Mouse (Mus musculus): ENCODE data around the gene Dyrk4.

Dyrk4 gene

GRCm38 (mm10) chr6:126921111-126921881 lies at the start of gene Dyrk4:
Gene Dyrk4 (minus strand): TSS chr6:126921839.
- no peak for DNase-seq (ENCODE audit: low read depth, low spot score)

GRCm38 (mm10) chr6:126966241-126967026 lies 44.8 kb upstream of the Dyrk4 start:
- DNase-seq (ENCODE audit: low read depth, low spot score) = peak; percentile 43

GRCm38 (mm10) chr6:126963426-126963825 lies 41.8 kb upstream of the Dyrk4 start:
- DNase-seq (ENCODE audit: low read depth, low spot score) = peak; percentile 25

DNA sequence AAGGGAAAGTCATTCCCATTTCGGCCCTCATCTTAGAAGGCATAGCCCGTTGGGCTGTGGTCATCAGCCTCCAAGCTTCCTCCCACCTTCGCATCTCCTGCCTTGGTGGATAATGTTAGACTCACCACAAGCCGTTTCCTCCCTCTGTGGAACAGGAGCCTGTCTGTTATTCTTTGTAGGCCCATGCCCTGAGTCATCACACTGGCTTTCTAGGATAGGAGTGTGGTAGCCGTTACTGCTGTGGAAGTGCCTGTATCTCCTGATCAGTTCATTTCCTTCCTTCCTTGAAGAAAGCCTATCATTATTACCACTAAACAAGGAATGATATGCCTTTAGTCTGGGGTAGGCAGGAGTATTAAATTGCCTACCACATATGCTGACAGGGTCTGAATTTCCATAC lies 41.1 kb upstream of the Dyrk4 start:
- DNase-seq (ENCODE audit: low read depth, low spot score) = no peak

GRCm38 (mm10) chr6:126961371-126962018 lies 39.9 kb upstream of the Dyrk4 start:
- peak; percentile 39 for DNase-seq (ENCODE audit: low read depth, low spot score)

DNA sequence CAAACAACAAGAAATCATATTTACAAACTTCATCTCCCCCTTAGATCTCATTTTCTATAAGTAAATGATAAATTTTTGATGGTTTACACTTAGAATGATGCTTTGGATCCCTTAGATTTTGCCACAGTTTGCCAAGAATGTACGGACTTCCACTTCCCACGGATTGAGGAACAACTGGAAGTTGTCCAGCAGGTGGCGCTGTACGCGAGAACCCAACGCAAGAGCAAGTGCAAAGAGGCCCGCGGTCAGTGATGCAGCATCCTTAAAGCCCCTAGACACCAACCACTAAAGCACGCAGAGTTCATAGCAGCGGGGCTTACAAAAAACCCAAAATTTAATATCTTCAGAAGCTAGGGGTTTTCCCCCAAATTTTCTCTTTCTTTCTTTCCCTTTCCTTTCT lies 34.1 kb upstream of the Dyrk4 start:
- peak; percentile 65 for DNase-seq (ENCODE audit: low read depth, low spot score)

- DNase-seq (ENCODE audit: low read depth, low spot score) = no peak
These were observed 26.7 kb upstream of the Dyrk4 start for GRCm38 (mm10) chr6:126948336-126948735.

- DNase-seq (ENCODE audit: low read depth, low spot score) = no peak
These were observed 18.8 kb upstream of the Dyrk4 start for GRCm38 (mm10) chr6:126940451-126940850.

DNA sequence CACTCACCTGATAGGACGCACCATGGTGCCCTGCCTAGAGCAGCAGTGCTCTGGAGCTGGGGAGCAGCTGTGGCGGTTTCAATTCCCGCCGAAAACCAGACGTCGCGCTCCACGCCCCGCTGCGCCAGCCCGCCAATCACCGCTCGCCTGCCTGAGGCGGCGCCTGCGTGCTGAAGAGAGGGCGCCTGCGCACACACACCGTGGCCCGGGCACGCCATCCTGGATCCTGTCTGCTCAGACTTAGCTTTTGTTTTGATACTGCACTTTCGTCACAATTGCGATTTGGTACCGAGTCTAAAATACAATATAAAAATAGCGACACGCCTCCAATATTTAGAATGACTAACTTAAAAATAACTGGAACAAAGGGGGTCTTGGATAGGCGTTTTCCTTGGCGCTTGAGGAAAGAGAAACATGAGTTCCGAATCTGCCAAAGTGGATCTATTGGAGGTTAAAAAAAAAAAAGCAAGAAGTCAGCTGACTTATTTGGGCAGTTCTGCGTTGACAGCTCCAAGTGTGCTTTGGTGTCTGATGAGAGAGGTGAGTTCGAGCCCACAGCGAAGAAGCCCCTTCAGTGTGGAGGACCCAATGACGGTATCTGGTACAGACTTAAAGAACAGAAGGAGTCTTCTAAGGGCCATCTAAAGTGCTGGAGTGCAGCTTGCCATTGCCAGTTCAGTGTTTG lies 18.0 kb upstream of the Dyrk4 start, which contains the start of the genes Rad51ap1 and D6Wsu163e:
TSS of gene Rad51ap1 (minus strand) at position 101 of the 685 bp plus-strand sequence.
TSS of gene D6Wsu163e (plus strand) at position 476 of the 685 bp plus-strand sequence.
- peak; percentile 96 for DNase-seq (ENCODE audit: low read depth, low spot score)

GRCm38 (mm10) chr6:126938853-126939486 lies 17.3 kb upstream of the Dyrk4 start:
- no peak for DNase-seq (ENCODE audit: low read depth, low spot score)

DNA sequence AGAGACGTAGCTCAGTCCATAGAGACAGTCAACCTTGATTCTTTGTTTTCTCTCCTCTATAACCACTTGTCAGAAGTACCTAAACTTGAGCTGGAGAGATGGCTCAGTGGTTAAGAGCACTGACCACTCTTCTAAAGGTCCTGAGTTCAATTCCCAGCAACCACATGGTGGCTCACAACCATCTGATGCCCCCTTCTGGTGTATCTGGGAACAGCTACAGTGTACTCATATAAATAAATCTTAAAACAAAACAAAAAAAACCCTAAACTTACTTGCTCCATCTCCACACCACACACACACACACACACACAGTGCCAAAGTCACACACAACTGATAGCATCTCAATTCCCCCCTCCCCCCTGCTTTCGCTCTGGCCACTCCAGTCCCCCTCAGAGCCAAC lies 16.4 kb upstream of the Dyrk4 start:
- DNase-seq (ENCODE audit: low read depth, low spot score) = no peak

DNA sequence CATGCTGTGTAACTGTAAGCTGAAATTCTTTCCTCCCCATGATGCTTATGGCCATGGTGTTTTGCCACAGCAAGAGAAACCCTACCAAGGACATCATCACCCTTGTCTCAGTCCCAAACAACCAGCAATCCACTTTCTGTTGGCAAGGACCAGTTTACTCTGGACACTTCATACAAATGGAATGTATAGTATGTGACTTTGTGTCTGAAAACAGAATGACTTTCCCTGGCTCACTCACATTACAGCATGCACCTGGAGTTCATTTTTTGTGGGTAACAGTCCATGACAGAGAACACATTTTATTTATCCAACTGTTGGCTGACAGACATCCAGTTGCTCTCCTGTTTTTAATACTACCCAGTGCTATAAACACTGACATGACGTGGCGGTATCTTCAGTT lies 11.3 kb upstream of the Dyrk4 start:
- DNase-seq (ENCODE audit: low read depth, low spot score) = no peak

DNA sequence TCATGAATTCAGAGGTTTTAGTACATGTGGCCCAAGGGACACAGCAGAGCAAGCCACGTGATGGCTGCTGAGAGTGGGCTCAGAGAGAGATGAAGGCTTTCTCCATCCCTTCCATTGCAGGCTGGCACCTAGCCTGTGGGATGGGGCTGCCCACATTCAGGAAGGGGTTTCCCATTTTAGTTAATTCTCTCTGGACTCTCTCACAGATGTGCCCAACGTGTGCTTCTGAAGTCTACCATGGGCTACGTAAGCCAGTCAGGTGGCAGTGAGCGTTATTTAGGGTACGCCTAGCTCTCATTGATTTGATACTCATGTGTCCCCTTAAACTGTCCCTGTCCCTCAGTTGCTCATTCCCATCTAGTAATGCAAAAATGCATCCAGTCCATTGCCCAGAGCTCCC lies 6.7 kb downstream of the Dyrk4 start:
- DNase-seq (ENCODE audit: low read depth, low spot score) = no peak

DNA sequence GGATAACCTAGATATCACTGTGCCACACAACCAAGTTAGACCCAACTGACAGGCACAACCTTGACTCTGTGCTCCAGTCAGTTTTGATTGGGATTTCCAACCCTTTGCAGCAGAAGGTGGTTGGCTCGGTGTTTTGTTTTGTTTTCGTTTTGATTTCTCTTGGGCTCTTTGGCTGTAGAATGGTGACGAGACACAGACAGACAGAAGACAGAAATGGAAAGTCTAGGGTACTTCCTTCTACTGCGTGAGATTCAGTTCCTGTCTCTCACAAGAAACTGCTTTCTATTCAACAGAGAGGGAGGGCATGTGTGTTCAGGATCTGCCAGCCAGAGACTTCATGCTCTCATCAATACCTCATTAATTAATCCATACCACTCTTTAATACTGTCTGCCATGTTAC lies 10.9 kb downstream of the Dyrk4 start:
- no peak for DNase-seq (ENCODE audit: low read depth, low spot score)

DNA sequence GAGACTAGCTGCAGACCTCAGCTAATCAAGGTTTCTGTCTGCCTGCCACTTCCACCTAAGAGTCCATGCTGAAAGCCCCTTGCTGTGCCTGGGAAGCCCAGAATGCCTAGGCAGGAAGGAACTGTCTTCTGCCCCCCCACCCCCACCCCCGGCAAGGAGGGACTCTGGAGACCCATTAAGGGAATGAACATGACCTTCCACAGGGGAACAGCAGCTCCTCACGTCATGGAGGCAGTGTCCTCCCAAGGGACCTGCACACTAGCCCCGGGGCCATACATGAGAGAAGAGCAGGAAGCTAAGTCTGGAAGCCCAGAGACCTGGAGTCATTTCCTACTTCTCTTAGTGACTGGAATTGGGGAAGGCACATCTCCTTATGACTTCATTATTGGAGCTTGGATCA lies 13.8 kb downstream of the Dyrk4 start:
- peak; percentile 12 for DNase-seq (ENCODE audit: low read depth, low spot score)

- DNase-seq (ENCODE audit: low read depth, low spot score) = no peak
These were observed 14.3 kb downstream of the Dyrk4 start for GRCm38 (mm10) chr6:126907378-126907777.

DNA sequence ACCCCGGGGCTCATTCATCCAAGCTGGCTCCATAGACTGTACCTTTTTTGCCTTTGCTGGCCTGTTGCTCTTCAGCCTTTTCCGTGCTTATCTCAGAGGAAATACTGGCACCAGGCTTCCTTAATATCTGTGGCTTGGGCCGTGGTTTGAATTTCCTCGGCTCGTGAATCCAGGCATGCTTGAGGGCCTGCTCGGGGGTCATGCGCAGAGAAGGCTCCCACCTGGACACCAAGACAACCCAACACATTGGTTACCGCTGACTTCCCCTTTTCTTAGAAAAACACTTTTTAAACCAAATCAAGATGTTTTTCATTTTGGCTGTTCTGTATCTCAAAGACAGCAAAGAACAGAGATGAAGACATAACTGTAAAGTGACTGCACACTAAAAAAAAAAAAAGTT lies 44.5 kb downstream of the Dyrk4 start:
- no peak for DNase-seq (ENCODE audit: low read depth, low spot score)

DNA sequence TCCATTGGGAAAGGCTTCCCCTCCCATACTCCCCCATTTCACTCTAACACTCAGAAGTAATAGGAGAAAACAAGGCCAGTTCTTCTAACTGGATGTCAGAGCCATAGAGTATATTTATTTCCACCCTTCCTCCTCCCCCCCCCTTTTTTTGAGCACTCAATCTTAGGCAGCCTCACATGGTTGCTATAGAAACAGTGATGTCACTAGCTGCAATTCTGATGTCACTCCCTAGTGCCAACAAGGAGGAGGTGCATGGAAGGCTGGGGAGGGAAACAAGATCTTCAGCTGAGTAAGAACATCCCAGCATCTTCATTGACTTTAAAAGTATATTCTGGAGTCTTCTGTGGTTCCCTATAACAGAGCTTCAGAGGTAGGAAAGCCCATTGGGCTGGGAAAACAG lies 68.8 kb downstream of the Dyrk4 start, which contains the start of gene Akap3:
TSS of gene Akap3 (plus strand) at position 218 of the 400 bp plus-strand sequence.
- no peak for DNase-seq (ENCODE audit: low read depth, low spot score)

DNA sequence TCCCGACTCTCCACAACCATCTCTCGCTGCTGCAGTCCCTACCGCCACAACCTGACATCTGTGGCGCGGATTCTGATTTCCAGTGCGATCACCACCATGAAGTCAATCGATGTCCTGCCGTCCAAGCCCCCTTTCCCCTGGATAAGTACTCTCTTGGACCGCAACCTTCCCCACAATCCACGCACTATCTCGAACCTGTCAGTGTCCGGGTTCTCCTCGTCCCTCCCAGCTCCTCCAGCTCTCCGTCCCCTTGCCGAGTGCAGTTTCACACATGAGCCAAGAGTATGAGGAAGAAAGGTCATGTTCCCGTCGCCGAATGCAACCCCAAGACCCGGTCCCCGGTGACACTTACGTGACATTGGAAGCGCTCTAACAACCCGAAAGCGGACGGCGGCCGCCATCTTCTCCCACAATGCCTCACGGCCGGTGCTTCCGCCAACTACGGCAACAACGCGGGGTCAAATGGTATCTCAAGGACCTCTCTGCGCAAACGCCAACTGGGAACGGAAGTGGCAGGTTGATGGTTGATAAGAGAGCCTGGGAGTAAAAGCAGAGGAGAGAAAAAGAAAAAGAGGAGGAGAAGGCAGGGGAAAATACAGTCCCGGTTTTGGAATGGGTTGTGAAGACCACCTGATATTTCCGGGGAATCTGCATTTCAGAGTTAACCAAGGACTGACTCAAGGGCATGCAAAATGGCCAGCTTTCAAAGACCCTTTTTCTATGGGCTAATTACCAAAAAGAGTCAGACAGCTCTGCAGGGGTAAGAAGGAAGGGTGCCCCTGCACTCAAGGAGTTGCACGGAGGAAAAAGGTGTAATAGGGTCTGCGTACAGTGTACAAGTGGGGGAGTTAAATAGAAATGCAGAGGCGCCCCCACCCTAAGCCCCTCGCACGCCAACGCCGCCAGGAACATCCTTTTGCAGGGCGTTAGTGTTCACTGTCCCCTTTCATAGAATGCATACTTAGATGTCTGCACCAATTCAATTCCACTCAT lies 72.6 kb downstream of the Dyrk4 start, which contains the start of gene Ndufa9:
TSS of gene Ndufa9 (minus strand) at position 425 of the 993 bp plus-strand sequence.
- peak; percentile 90 for DNase-seq (ENCODE audit: low read depth, low spot score)

- no peak for DNase-seq (ENCODE audit: low read depth, low spot score)
These were observed 85.0 kb downstream of the Dyrk4 start for GRCm38 (mm10) chr6:126836628-126837027.

All from skeletal muscle tissue, adult 2 months (tissue).